Mouse (Mus musculus) hindbrain, embryonic 10.5 days (tissue): Measurements from ENCODE around the gene Oosp1. TPM values are rescaled to one million over a fixed set of nuclear protein-coding genes. Genes with fewer than 3 reads are reported as not detected.

ENCODE experiments used
- DNase-seq: peaks from one replicate; pipeline ENCODE4 v3.0.0-alpha.2; 2017; ENCODE audit warnings: low spot score
- H3K27ac ChIP-seq: fragments of 300-500 bp; sonication (generic); 2 replicates; pipeline ENCODE4 v1.5.1; 2016; ENCODE audit warnings: mild to moderate bottlenecking, moderate library complexity
- H3K27me3 ChIP-seq: fragments of 300-500 bp; sonication (generic); 2 replicates; pipeline ENCODE4 v1.6.1; 2016; ENCODE audit warnings: mild to moderate bottlenecking; ENCODE audit not compliant: poor library complexity, insufficient read depth, severe bottlenecking
- H3K36me3 ChIP-seq: fragments of 300-500 bp; sonication (generic); 2 replicates; pipeline ENCODE4 v1.6.1; 2016; ENCODE audit warnings: mild to moderate bottlenecking, moderate library complexity
- H3K4me1 ChIP-seq: fragments of 300-500 bp; sonication (generic); replicated peaks from 2 replicates; pipeline ENCODE4 v1.6.1; 2016; ENCODE audit warnings: mild to moderate bottlenecking
- H3K4me3 ChIP-seq: fragments of 300-500 bp; sonication (generic); 2 replicates; pipeline ENCODE4 v1.5.1; 2016; ENCODE audit warnings: mild to moderate bottlenecking, moderate library complexity
- H3K9me3 ChIP-seq: fragments of 300-500 bp; sonication (generic); 2 replicates; pipeline ENCODE4 v1.6.1; 2016; ENCODE audit warnings: mild to moderate bottlenecking, moderate library complexity
- WGBS: fragments of 180-500 bp; shearing (Covaris S2); methylation state at CpG from one replicate; pipeline ENCODE4 v1.1.7; 2016; 5-methylcytosine and 5-hydroxymethylcytosine counted together
- polyA plus RNA-seq: library from polyadenylated mRNA; unstranded; fragments of >200 nt; fragmentation: Nextera tagmentation; extraction: Ambion mirVana; gene quantifications from 2 replicates; pipeline ENCODE4 v1.2.1, GENCODE M21; 2016

The Oosp1 gene
- not detected in 2 replicates for polyA plus RNA-seq

GRCm38 (mm10) chr19:11690839-11691238 lies at the start of gene Oosp1:
TSS of gene Oosp1 (minus strand) at chr19:11691150.
- H3K27me3 ChIP-seq: no peaks in the 10 kb centered on the region
- no peak within 1 kb of the TSS for H3K27ac ChIP-seq
- WGBS: 75% methylated on average over 5 of the region's 5 CpGs

GRCm38 (mm10) chr19:11736455-11736854 lies 45.5 kb upstream of the Oosp1 start:
- Histone ChIP-seq H3K4me3 (no peak overlapping the region), H3K27me3 (no peaks in the 10 kb centered on the region), H3K4me1 (no peaks in the 10 kb centered on the region), H3K27ac (no peak overlapping the region), H3K9me3 (no peaks in the 10 kb centered on the region), H3K36me3 (no peaks in the 10 kb centered on the region)
- WGBS: 55% methylated on average over 1 of the region's 1 CpGs
- no peak for DNase-seq

More at GRCm38 (mm10) chr19:11690839-11691238, at the start of gene Oosp1:
- Histone ChIP-seq H3K9me3 (no peaks in the 10 kb centered on the region), H3K36me3 (no peaks in the 10 kb centered on the region), H3K4me1 (no peaks in the 10 kb centered on the region), H3K4me3 (no peak within 1 kb of the TSS)
- no peak for DNase-seq

- H3K4me1 ChIP-seq: no peaks in the 10 kb centered on the region
- no peak for DNase-seq
- no peaks in the 10 kb centered on the region for H3K9me3 ChIP-seq
- 80% methylated on average over 1 of the region's 1 CpGs for WGBS
- H3K36me3 ChIP-seq: no peaks in the 10 kb centered on the region
- no peak overlapping the region for H3K4me3 ChIP-seq
- no peak overlapping the region for H3K27ac ChIP-seq
- H3K27me3 ChIP-seq: no peaks in the 10 kb centered on the region
Observed at GRCm38 (mm10) chr19:11730278-11730677, 39.3 kb upstream of the Oosp1 start.

DNA sequence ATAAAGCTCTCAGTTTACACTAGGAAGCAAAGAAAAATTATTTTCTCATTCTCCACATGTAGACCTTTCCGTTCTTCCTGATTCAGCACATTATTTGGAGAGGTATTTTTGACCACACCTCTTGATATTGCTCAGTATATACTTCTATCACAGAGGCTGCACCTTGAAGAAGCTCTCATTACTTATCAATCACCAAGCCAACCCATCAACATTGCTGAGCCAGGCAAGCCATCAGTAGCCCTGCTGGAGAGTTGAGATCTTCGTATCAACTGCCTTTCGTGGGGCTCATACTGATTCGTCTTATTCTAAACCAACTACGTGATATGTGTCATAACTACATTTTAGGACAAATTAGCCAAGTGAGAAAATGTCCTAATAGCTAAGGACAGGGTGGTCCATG lies 36.4 kb upstream of the Oosp1 start:
- no peak for DNase-seq
- 90% methylated on average over 5 of the region's 5 CpGs for WGBS
- no peaks in the 10 kb centered on the region for H3K36me3 ChIP-seq
- H3K9me3 ChIP-seq: no peaks in the 10 kb centered on the region
- H3K27me3 ChIP-seq: no peaks in the 10 kb centered on the region
- H3K27ac ChIP-seq: no peak overlapping the region
- H3K4me3 ChIP-seq: no peak overlapping the region
- no peaks in the 10 kb centered on the region for H3K4me1 ChIP-seq

GRCm38 (mm10) chr19:11725915-11726314 lies 35.0 kb upstream of the Oosp1 start:
- H3K4me1 ChIP-seq: no peaks in the 10 kb centered on the region
- no peak overlapping the region for H3K27ac ChIP-seq
- DNase-seq: no peak
- H3K9me3 ChIP-seq: no peaks in the 10 kb centered on the region
- H3K27me3 ChIP-seq: no peaks in the 10 kb centered on the region
- 90% methylated on average over 2 of the region's 2 CpGs for WGBS
- no peaks in the 10 kb centered on the region for H3K36me3 ChIP-seq
- no peak overlapping the region for H3K4me3 ChIP-seq

GRCm38 (mm10) chr19:11724275-11724674 lies 33.3 kb upstream of the Oosp1 start:
- no peak overlapping the region for H3K4me3 ChIP-seq
- no peak overlapping the region for H3K27ac ChIP-seq
- 88% methylated on average over 6 of the region's 6 CpGs for WGBS
- no peaks in the 10 kb centered on the region for H3K36me3 ChIP-seq
- H3K27me3 ChIP-seq: no peaks in the 10 kb centered on the region
- no peaks in the 10 kb centered on the region for H3K9me3 ChIP-seq
- no peak for DNase-seq
- H3K4me1 ChIP-seq: no peaks in the 10 kb centered on the region

DNA sequence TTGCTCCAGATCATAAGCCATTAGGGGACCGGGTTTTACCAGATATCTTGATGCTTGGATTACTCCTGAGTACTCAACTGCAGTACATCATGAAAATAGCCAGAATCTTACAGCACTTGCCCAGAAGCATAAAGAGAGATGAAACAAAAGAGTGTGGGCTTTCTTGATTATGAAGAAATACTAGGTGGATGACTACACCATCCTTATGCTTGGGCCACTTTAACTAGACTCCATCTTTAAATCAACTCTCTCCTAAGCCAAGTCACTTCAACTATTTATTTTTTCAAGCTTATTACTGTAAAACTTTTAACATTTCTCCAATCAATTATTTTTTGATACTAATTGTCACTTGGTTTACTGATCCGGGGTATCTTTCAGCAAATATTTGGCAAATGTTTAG lies 32.9 kb upstream of the Oosp1 start:
- H3K4me3 ChIP-seq: no peak overlapping the region
- no peak for DNase-seq
- no peaks in the 10 kb centered on the region for H3K27me3 ChIP-seq
- H3K9me3 ChIP-seq: no peaks in the 10 kb centered on the region
- no peak overlapping the region for H3K27ac ChIP-seq
- no peaks in the 10 kb centered on the region for H3K36me3 ChIP-seq
- 92% methylated on average over 2 of the region's 2 CpGs for WGBS
- H3K4me1 ChIP-seq: no peaks in the 10 kb centered on the region

DNA sequence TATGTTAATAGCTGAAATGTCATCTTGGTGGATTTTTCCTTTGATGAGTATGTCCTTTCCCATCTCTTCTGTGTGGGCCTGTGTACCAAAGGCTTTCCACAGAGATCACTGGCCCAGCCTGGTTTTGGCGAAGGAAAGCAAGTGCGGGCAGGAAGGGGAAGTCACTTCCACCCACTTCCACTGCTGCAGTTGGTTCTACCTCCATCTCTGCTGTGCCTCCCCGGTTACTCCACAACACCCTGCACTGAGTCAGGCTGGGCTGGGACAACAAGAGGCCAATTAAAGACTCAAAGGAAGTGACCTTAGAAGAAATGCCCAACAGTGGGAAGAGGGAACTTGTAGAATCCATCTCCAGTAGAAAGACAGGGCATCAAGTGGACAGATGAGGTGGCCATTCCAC lies 29.1 kb upstream of the Oosp1 start:
- Histone ChIP-seq H3K36me3 (no peaks in the 10 kb centered on the region), H3K4me1 (no peaks in the 10 kb centered on the region), H3K27me3 (no peaks in the 10 kb centered on the region), H3K9me3 (no peaks in the 10 kb centered on the region), H3K4me3 (no peak overlapping the region), H3K27ac (no peak overlapping the region)
- WGBS: 90% methylated on average over 3 of the region's 3 CpGs
- DNase-seq: no peak

DNA sequence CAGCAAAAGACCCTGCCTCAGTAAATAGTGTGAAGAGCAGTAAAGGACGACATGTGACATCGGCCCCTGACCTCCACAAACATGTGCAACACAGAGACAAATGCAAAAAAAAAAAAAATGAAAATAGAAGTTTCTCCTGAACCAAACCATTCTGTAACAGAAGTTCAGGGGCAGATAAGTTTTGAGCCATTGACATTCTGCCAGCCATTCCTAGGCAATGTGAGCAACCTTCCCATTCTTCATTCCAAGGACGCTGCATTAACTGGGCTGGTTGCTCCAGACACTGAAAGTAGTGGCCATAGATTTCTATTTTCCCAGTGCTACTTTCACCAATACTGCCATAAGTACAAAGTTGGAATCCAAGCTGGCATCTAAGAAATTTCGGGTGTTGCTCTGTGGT lies 21.5 kb upstream of the Oosp1 start:
- 88% methylated on average over 4 of the region's 4 CpGs for WGBS
- H3K27me3 ChIP-seq: no peaks in the 10 kb centered on the region
- no peak overlapping the region for H3K27ac ChIP-seq
- H3K4me1 ChIP-seq: no peaks in the 10 kb centered on the region
- H3K36me3 ChIP-seq: no peaks in the 10 kb centered on the region
- no peak overlapping the region for H3K4me3 ChIP-seq
- no peak for DNase-seq
- H3K9me3 ChIP-seq: no peaks in the 10 kb centered on the region

GRCm38 (mm10) chr19:11698342-11698741 lies 7.4 kb upstream of the Oosp1 start:
- Histone ChIP-seq H3K27me3 (no peaks in the 10 kb centered on the region), H3K4me3 (no peak overlapping the region), H3K36me3 (no peaks in the 10 kb centered on the region), H3K4me1 (no peaks in the 10 kb centered on the region), H3K9me3 (no peaks in the 10 kb centered on the region), H3K27ac (no peak overlapping the region)
- no peak for DNase-seq
- WGBS: 90% methylated on average over 6 of the region's 6 CpGs

- WGBS: 83% methylated on average over 2 of the region's 2 CpGs
- H3K36me3 ChIP-seq: no peaks in the 10 kb centered on the region
- no peaks in the 10 kb centered on the region for H3K4me1 ChIP-seq
- H3K9me3 ChIP-seq: no peaks in the 10 kb centered on the region
- no peak within 1 kb of the TSS for H3K4me3 ChIP-seq
- no peak within 1 kb of the TSS for H3K27ac ChIP-seq
- DNase-seq: no peak
- no peaks in the 10 kb centered on the region for H3K27me3 ChIP-seq
Observed at GRCm38 (mm10) chr19:11696755-11697154, 5.8 kb upstream of the Oosp1 start, which contains the start of gene Oosp3. TSS of gene Oosp3 (plus strand) at chr19:11697055.

DNA sequence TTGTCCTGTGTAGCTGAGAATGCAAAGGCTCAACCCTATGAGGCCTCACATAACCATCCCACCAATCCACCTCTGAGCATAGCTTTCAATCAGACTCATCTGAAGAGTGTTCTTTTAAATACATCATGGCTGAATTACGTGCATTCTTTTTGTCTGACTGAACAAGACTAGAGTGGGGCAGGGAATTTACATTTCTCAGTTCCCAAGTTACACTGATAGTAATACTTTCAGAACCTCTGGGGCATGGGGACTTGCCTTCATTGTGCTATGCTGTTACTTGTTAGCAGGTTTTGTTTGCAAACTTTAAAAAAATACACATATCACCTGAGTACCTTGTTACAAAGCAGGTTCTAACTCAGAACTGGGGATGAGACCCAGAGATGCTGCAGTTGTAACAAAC lies 504 bp upstream of the Oosp1 start:
- Histone ChIP-seq H3K27ac (no peak overlapping the region), H3K36me3 (no peaks in the 10 kb centered on the region), H3K4me3 (no peak overlapping the region), H3K9me3 (no peaks in the 10 kb centered on the region), H3K4me1 (no peaks in the 10 kb centered on the region), H3K27me3 (no peaks in the 10 kb centered on the region)
- no peak for DNase-seq
- whole genome bisulfite sequencing: 69% methylated on average over 1 of the region's 1 CpGs

- DNase-seq: no peak
- Histone ChIP-seq H3K36me3 (no peaks in the 10 kb centered on the region), H3K27me3 (no peaks in the 10 kb centered on the region), H3K9me3 (no peaks in the 10 kb centered on the region), H3K4me3 (no peak overlapping the region), H3K27ac (no peak overlapping the region), H3K4me1 (no peaks in the 10 kb centered on the region)
Observed at GRCm38 (mm10) chr19:11661562-11661961, 29.4 kb downstream of the Oosp1 start.

GRCm38 (mm10) chr19:11660459-11660858 lies 30.5 kb downstream of the Oosp1 start, which contains the start of gene Oosp2:
TSS of gene Oosp2 (minus strand) at chr19:11660559.
- no peaks in the 10 kb centered on the region for H3K9me3 ChIP-seq
- no peak within 1 kb of the TSS for H3K27ac ChIP-seq
- no peaks in the 10 kb centered on the region for H3K27me3 ChIP-seq
- no peaks in the 10 kb centered on the region for H3K4me1 ChIP-seq
- WGBS: 85% methylated on average over 5 of the region's 5 CpGs
- H3K4me3 ChIP-seq: no peak within 1 kb of the TSS
- DNase-seq: no peak
- no peaks in the 10 kb centered on the region for H3K36me3 ChIP-seq
